Mouse (Mus musculus): ENCODE data around the gene Nr5a2. TPM values are rescaled to one million over a fixed set of nuclear protein-coding genes. Genes with fewer than 3 reads are reported as not detected.

Nr5a2 gene
- polyA plus RNA-seq, 1 experiment = 33.9 TPM

DNA sequence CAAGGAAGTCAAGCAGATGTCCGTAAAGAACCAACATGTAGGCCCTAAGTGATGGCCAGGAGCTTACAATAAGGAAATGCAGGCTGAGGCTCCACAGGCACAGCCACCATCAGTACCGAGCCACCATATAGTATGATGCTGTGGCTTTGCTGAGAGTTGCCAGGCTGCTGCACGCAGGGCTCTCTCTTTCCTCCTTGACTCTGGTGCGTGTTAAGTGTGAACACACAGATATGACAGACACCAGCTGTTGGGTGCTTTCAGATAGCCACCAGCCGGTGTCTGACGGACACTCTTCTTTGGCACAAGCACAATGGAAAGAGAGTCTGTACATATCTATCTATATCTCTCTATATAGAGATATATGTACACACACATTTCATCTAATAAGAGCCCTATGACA, 97.0 kb downstream of the Nr5a2 start:
- no peak overlapping the region for H3K9ac ChIP-seq (ENCODE audit: low read depth, poor library complexity, severe bottlenecking)
- TF ChIP-seq POLR2A (IDR thresholded peaks at IDR 0.05; ENCODE audit: insufficient read depth, low read length) (no peak), CTCF (IDR thresholded peaks at IDR 0.05; ENCODE audit: low read depth, low read length) (no peak), EP300 (IDR thresholded peaks at IDR 0.05; ENCODE audit: insufficient read depth, low read depth, low read length) (no peak)
- H3K4me1 ChIP-seq (ENCODE audit: control insufficient read depth, insufficient read depth, low read length) = no peaks in the 10 kb centered on the region
- no peak overlapping the region for H3K27ac ChIP-seq (ENCODE audit: insufficient read depth, low read length)
- H3K4me3 ChIP-seq (ENCODE audit: low read depth, low read length) = no peak overlapping the region
- H3K9me3 ChIP-seq (replicated peaks; ENCODE audit: control insufficient read depth, insufficient read depth, low read length, poor library complexity, severe bottlenecking) = no peaks in the 10 kb centered on the region
- peaks cover 4% of the 10 kb centered on the region; the same call in 1 of the 2 replicates for H3K36me3 ChIP-seq (ENCODE audit: control insufficient read depth, insufficient read depth, low read length, poor library complexity, severe bottlenecking)
- no peaks in the 10 kb centered on the region for H3K27me3 ChIP-seq (ENCODE audit: control insufficient read depth, insufficient read depth, low read length, poor library complexity, severe bottlenecking)

DNA sequence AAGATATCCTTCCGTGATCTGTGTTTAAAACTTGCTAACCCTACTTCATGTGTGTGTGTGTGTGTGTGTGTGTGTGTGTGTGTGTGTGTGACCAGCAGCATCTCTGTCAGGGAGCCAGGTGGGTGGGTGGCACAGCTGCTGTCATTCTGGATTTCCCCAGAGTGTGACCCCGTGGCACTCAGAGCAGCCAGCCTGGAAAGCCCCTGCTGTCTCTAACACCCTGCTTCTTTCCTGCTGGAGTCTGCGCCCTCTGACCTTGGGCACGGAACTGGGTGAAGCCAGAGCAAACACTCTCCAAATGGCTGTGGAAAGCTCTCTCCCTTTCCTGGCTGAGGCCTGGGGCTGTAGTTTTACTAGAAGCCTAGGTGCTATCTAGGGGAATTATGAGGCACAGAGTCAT, 100.8 kb downstream of the Nr5a2 start:
- Histone ChIP-seq H3K4me3 (ENCODE audit: low read depth, low read length) (no peak overlapping the region), H3K27me3 (ENCODE audit: control insufficient read depth, insufficient read depth, low read length, poor library complexity, severe bottlenecking) (no peaks in the 10 kb centered on the region), H3K4me1 (ENCODE audit: control insufficient read depth, insufficient read depth, low read length) (no peaks in the 10 kb centered on the region), H3K9ac (ENCODE audit: low read depth, poor library complexity, severe bottlenecking) (no peak overlapping the region), H3K36me3 (ENCODE audit: control insufficient read depth, insufficient read depth, low read length, poor library complexity, severe bottlenecking) (no peaks in the 10 kb centered on the region; the same call in 1 of the 2 replicates), H3K9me3 (replicated peaks; ENCODE audit: control insufficient read depth, insufficient read depth, low read length, poor library complexity, severe bottlenecking) (no peaks in the 10 kb centered on the region), H3K27ac (ENCODE audit: insufficient read depth, low read length) (no peak overlapping the region)
- TF ChIP-seq EP300 (IDR thresholded peaks at IDR 0.05; ENCODE audit: insufficient read depth, low read depth, low read length) (no peak), POLR2A (IDR thresholded peaks at IDR 0.05; ENCODE audit: insufficient read depth, low read length) (no peak), CTCF (IDR thresholded peaks at IDR 0.05; ENCODE audit: low read depth, low read length) (no peak)

DNA sequence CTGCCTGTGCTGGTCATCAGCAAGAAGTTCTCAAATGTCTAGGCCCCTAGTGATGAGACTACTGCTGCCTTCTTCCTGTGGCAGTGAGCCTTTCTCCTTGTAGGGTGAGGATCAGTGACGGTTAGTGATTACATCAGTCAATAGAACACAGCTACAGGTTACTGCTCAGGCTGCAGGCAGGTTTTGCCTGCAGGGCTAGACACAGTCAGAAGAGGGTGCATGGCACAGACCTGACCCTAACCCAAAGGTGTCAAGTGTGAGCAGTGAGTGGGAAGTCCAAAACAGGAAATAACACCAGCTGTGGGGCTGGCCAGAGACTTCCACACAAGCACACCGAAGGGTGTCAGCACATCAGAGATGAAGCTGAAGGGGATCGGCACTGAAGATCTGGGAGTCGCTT, 101.5 kb downstream of the Nr5a2 start:
- H3K9ac ChIP-seq (ENCODE audit: low read depth, poor library complexity, severe bottlenecking) = no peak overlapping the region
- H3K27ac ChIP-seq (ENCODE audit: insufficient read depth, low read length) = no peak overlapping the region
- H3K4me1 ChIP-seq (ENCODE audit: control insufficient read depth, insufficient read depth, low read length) = no peaks in the 10 kb centered on the region
- H3K27me3 ChIP-seq (ENCODE audit: control insufficient read depth, insufficient read depth, low read length, poor library complexity, severe bottlenecking) = no peaks in the 10 kb centered on the region
- no peak overlapping the region for H3K4me3 ChIP-seq (ENCODE audit: low read depth, low read length)
- TF ChIP-seq POLR2A (IDR thresholded peaks at IDR 0.05; ENCODE audit: insufficient read depth, low read length) (no peak), CTCF (IDR thresholded peaks at IDR 0.05; ENCODE audit: low read depth, low read length) (no peak), EP300 (IDR thresholded peaks at IDR 0.05; ENCODE audit: insufficient read depth, low read depth, low read length) (no peak)
- no peaks in the 10 kb centered on the region for H3K9me3 ChIP-seq (replicated peaks; ENCODE audit: control insufficient read depth, insufficient read depth, low read length, poor library complexity, severe bottlenecking)
- H3K36me3 ChIP-seq (ENCODE audit: control insufficient read depth, insufficient read depth, low read length, poor library complexity, severe bottlenecking) = no peaks in the 10 kb centered on the region

DNA sequence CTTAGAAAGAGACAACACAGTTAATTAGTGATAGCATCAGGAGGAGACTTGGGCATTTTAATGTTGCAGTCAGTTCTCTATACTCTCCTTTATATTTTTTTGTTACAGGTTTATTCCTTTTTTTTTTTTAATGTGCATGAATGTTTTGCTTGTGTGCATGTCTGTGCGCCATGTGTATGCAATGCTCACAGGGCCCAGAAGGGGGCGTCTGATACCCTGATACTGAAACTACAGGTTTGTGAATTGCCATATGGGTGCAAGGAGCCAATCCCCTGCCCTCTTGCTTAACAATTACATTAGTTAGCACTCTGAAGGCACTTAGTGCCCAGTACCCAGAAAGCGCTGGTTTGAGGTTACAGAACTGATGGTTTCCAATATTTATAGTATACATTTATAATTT, 104.1 kb downstream of the Nr5a2 start:
- Histone ChIP-seq H3K27ac (ENCODE audit: insufficient read depth, low read length) (no peak overlapping the region), H3K9me3 (replicated peaks; ENCODE audit: control insufficient read depth, insufficient read depth, low read length, poor library complexity, severe bottlenecking) (no peaks in the 10 kb centered on the region), H3K4me3 (ENCODE audit: low read depth, low read length) (no peak overlapping the region), H3K36me3 (ENCODE audit: control insufficient read depth, insufficient read depth, low read length, poor library complexity, severe bottlenecking) (no peaks in the 10 kb centered on the region; the same call in 1 of the 2 replicates), H3K9ac (ENCODE audit: low read depth, poor library complexity, severe bottlenecking) (no peak overlapping the region), H3K27me3 (ENCODE audit: control insufficient read depth, insufficient read depth, low read length, poor library complexity, severe bottlenecking) (no peaks in the 10 kb centered on the region), H3K4me1 (ENCODE audit: control insufficient read depth, insufficient read depth, low read length) (no peaks in the 10 kb centered on the region)
- TF ChIP-seq CTCF (IDR thresholded peaks at IDR 0.05; ENCODE audit: low read depth, low read length) (peak; percentile 60), EP300 (IDR thresholded peaks at IDR 0.05; ENCODE audit: insufficient read depth, low read depth, low read length) (no peak), POLR2A (IDR thresholded peaks at IDR 0.05; ENCODE audit: insufficient read depth, low read length) (no peak)

DNA sequence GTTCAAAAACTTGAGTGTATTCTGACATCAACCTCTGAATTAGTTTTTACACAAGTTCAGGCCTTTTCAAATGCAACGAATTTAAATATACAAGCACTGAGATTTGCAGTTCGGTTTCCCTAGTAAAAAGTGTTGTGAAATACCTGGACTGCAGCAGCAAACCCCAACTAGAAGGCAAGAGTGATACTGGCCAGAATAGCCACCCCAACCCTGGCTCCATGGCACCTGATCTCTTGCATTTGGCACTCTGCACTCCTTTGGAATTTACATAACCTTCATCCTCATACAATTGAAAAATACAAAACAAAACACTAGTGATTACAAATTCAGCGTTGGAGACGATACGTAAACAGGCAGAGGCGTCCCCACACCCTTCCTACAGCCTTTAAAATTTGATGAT, 111.5 kb downstream of the Nr5a2 start:
- Histone ChIP-seq H3K27ac (ENCODE audit: insufficient read depth, low read length) (no peak overlapping the region), H3K4me3 (ENCODE audit: low read depth, low read length) (no peak overlapping the region), H3K9me3 (replicated peaks; ENCODE audit: control insufficient read depth, insufficient read depth, low read length, poor library complexity, severe bottlenecking) (no peaks in the 10 kb centered on the region), H3K27me3 (ENCODE audit: control insufficient read depth, insufficient read depth, low read length, poor library complexity, severe bottlenecking) (no peaks in the 10 kb centered on the region), H3K9ac (ENCODE audit: low read depth, poor library complexity, severe bottlenecking) (no peak overlapping the region), H3K4me1 (ENCODE audit: control insufficient read depth, insufficient read depth, low read length) (no peaks in the 10 kb centered on the region), H3K36me3 (ENCODE audit: control insufficient read depth, insufficient read depth, low read length, poor library complexity, severe bottlenecking) (peaks cover 3% of the 10 kb centered on the region; the same call in 1 of the 2 replicates)
- TF ChIP-seq POLR2A (IDR thresholded peaks at IDR 0.05; ENCODE audit: insufficient read depth, low read length) (no peak), CTCF (IDR thresholded peaks at IDR 0.05; ENCODE audit: low read depth, low read length) (no peak), EP300 (IDR thresholded peaks at IDR 0.05; ENCODE audit: insufficient read depth, low read depth, low read length) (no peak)

DNA sequence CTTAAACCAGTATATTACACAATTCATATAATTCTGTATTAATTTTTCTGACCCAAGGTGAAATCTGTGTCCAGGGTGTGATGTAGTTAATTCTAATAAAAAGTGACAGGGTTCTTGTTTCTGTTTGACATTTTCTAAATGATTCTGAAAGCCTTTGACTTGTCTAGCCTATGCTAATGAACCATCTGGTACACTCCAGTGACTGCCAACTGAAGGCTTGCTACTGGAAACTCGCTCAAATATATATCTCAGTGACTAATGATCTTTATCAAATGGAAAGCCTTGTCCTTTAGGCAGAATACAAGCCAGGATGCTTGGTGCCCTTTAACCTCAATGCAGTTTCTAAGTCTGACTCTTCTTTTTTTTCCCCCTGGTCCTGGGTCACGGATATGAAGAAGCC, 114.2 kb downstream of the Nr5a2 start:
- Histone ChIP-seq H3K9me3 (replicated peaks; ENCODE audit: control insufficient read depth, insufficient read depth, low read length, poor library complexity, severe bottlenecking) (no peaks in the 10 kb centered on the region), H3K4me1 (ENCODE audit: control insufficient read depth, insufficient read depth, low read length) (no peaks in the 10 kb centered on the region), H3K27me3 (ENCODE audit: control insufficient read depth, insufficient read depth, low read length, poor library complexity, severe bottlenecking) (no peaks in the 10 kb centered on the region), H3K4me3 (ENCODE audit: low read depth, low read length) (no peak overlapping the region), H3K27ac (ENCODE audit: insufficient read depth, low read length) (no peak overlapping the region), H3K9ac (ENCODE audit: low read depth, poor library complexity, severe bottlenecking) (no peak overlapping the region), H3K36me3 (ENCODE audit: control insufficient read depth, insufficient read depth, low read length, poor library complexity, severe bottlenecking) (peaks cover 3% of the 10 kb centered on the region; the same call in 1 of the 2 replicates)
- TF ChIP-seq CTCF (IDR thresholded peaks at IDR 0.05; ENCODE audit: low read depth, low read length) (no peak), EP300 (IDR thresholded peaks at IDR 0.05; ENCODE audit: insufficient read depth, low read depth, low read length) (no peak), POLR2A (IDR thresholded peaks at IDR 0.05; ENCODE audit: insufficient read depth, low read length) (no peak)
